Comparison of ENCODE assay signal across 20 mouse cellular contexts in genomic region chr14:122383931-122384330, GRCm38 (mm10).
A peak's percentile ranks its signal among the peaks of the same experiment; 100 is the strongest.
DNase-seq lines count a peak whose midpoint lies in the region; ATAC-seq and TF ChIP-seq lines count a peak whose summit lies in the region.
"Had no signal": no experiment of that assay in that cellular context is flagged by ENCODE, and none has a peak within 500 bp of the region (broad histone marks: within the 10 kb centered on the region; RNA-seq: fewer than 3 reads in every experiment).

No protein-coding gene starts in this region.

- no peak overlapping the region for H3K4me3 ChIP-seq in forebrain, embryonic 11.5 days (ENCODE audit: low read depth, low read length)
- no peak overlapping the region for H3K4me3 ChIP-seq in forebrain, postnatal 0 days (ENCODE audit: low read depth, low read length)
- no peak overlapping the region for H3K4me3 ChIP-seq in left cerebral cortex, adult 2 months
- no peak overlapping the region for H3K4me3 ChIP-seq in limb, embryonic 10.5 days
- H3K4me3 ChIP-seq: embryonic facial prominence, embryonic 12.5 days; intestine, embryonic 15.5 days; limb, embryonic 15.5 days had no signal

- intact Hi-C loops in left cerebral cortex, postnatal 4 days (cut with DNase I): loop anchor here (10.0 kb wide), 2 partner anchors 159 to 491 kb away; no protein-coding TSS in a partner anchor
- intact Hi-C loops in left cerebral cortex, adult 2 months (cut with DNase I): no loop called here

- no peaks in the 10 kb centered on the region for H3K36me3 ChIP-seq in forebrain, embryonic 11.5 days (ENCODE audit: control insufficient read depth, insufficient read depth, low read length)
- H3K36me3 ChIP-seq in forebrain, postnatal 0 days (ENCODE audit: insufficient read depth): no peaks in the 10 kb centered on the region
- H3K36me3 ChIP-seq in limb, embryonic 10.5 days: no peaks in the 10 kb centered on the region
- H3K36me3 ChIP-seq: embryonic facial prominence, embryonic 12.5 days; intestine, embryonic 15.5 days; limb, embryonic 15.5 days had no signal

- H3K9ac ChIP-seq in forebrain, embryonic 11.5 days (ENCODE audit: low read length): no peak overlapping the region
- H3K9ac ChIP-seq in forebrain, postnatal 0 days: no peak overlapping the region
- H3K9ac ChIP-seq: embryonic facial prominence, embryonic 12.5 days; intestine, embryonic 15.5 days; limb, embryonic 15.5 days had no signal

- WGBS in forebrain, embryonic 11.5 days: 85% methylated on average over 6 of the region's 6 CpGs
- 82% methylated on average over 6 of the region's 6 CpGs for WGBS in forebrain, postnatal 0 days
- 88% methylated on average over 6 of the region's 6 CpGs for WGBS in limb, embryonic 10.5 days

- peak; percentile 49 for DNase-seq in forebrain, embryonic 11.5 days (ENCODE audit: low spot score)
- DNase-seq in forebrain, postnatal 0 days: no peak
- peak; percentile 24 for DNase-seq in left cerebral cortex, postnatal 4 days
- no peak for DNase-seq in left cerebral cortex, adult 2 months (ENCODE audit: extremely low spot score in 1 of 2, low spot score in 2 of 2)
- peak; percentile 51 to 75 for DNase-seq in cerebellum, postnatal 10 days
- peak; percentile 31 for DNase-seq in limb, embryonic 10.5 days (ENCODE audit: low spot score)
- DNase-seq in kidney, postnatal 36 days: no peak
- DNase-seq in layer of hippocampus, postnatal 14 days (ENCODE audit: low spot score in 2 of 2): no peak
- DNase-seq: adrenal gland, adult 8-10 months; heart, postnatal 14 days; lung, adult 18-20 months; thymus, postnatal 14 days had no signal

- no peaks in the 10 kb centered on the region for H3K9me3 ChIP-seq in forebrain, embryonic 11.5 days (ENCODE audit: control insufficient read depth, low read length)
- H3K9me3 ChIP-seq in forebrain, postnatal 0 days (ENCODE audit: low read length): no peaks in the 10 kb centered on the region
- H3K9me3 ChIP-seq in limb, embryonic 10.5 days (replicated peaks): no peaks in the 10 kb centered on the region
- H3K9me3 ChIP-seq: embryonic facial prominence, embryonic 12.5 days; intestine, embryonic 15.5 days; limb, embryonic 15.5 days had no signal

- H3K27me3 ChIP-seq in forebrain, embryonic 11.5 days (ENCODE audit: control insufficient read depth, insufficient read depth, low read length): 0 out of 2 replicates have a peak, but pooled peaks cover 3% of the 10 kb centered on the region
- peaks cover 26% of the 10 kb centered on the region for H3K27me3 ChIP-seq in forebrain, postnatal 0 days (ENCODE audit: insufficient read depth, low read length)
- H3K27me3 ChIP-seq in limb, embryonic 10.5 days (ENCODE audit: low read depth, poor library complexity, severe bottlenecking): peaks cover 2% of the 10 kb centered on the region; the same call in 1 of the 2 replicates
- H3K27me3 ChIP-seq: CH12.LX; intestine, embryonic 15.5 days had no signal

- ATAC-seq in forebrain, embryonic 11.5 days (replicated peaks; ENCODE audit: low FRiP score): no peak
- no peak for ATAC-seq in forebrain, postnatal 0 days
- ATAC-seq: intestine, embryonic 15.5 days had no signal

- H3K27ac ChIP-seq in forebrain, embryonic 11.5 days (ENCODE audit: low read depth, low read length): no peak overlapping the region
- no peak overlapping the region for H3K27ac ChIP-seq in forebrain, postnatal 0 days (ENCODE audit: low read depth, low read length)
- no peak overlapping the region for H3K27ac ChIP-seq in left cerebral cortex, adult 2 months
- no peak overlapping the region for H3K27ac ChIP-seq in limb, embryonic 10.5 days
- H3K27ac ChIP-seq: embryonic facial prominence, embryonic 12.5 days; intestine, embryonic 15.5 days; kidney, postnatal 0 days; limb, embryonic 15.5 days; stomach, postnatal 0 days had no signal

- no peak for TF ChIP-seq CTCF in forebrain, postnatal 0 days (IDR thresholded peaks at IDR 0.05; ENCODE audit: low read depth)
- TF ChIP-seq CTCF in left cerebral cortex, adult 2 months (IDR thresholded peaks at IDR 0.05): no peak

- H3K4me2 ChIP-seq in forebrain, embryonic 11.5 days (ENCODE audit: low read depth, low read length, severe bottlenecking): no peak overlapping the region
- no peak overlapping the region for H3K4me2 ChIP-seq in forebrain, postnatal 0 days (ENCODE audit: low read depth)
- H3K4me2 ChIP-seq: embryonic facial prominence, embryonic 12.5 days; heart, embryonic 11.5 days; intestine, embryonic 15.5 days; limb, embryonic 15.5 days; midbrain, embryonic 11.5 days had no signal

- peaks cover 11% of the 10 kb centered on the region for H3K4me1 ChIP-seq in forebrain, embryonic 11.5 days (replicated peaks; ENCODE audit: control insufficient read depth, insufficient read depth, low read length)
- no peaks in the 10 kb centered on the region for H3K4me1 ChIP-seq in forebrain, postnatal 0 days (ENCODE audit: insufficient read depth)
- H3K4me1 ChIP-seq in limb, embryonic 10.5 days: peaks cover 48% of the 10 kb centered on the region
- H3K4me1 ChIP-seq: embryonic facial prominence, embryonic 12.5 days; intestine, embryonic 15.5 days; limb, embryonic 15.5 days had no signal

Comparison
In these comparisons a context has a peak if more than half of its experiments do, and no peak if none do; other contexts are left out.
1. DNase-seq: peak in forebrain, embryonic 11.5 days (single experiment), left cerebral cortex, postnatal 4 days (single experiment), cerebellum, postnatal 10 days (2 of 2) and limb, embryonic 10.5 days (single experiment); none in forebrain, postnatal 0 days (single experiment), left cerebral cortex, adult 2 months (0 of 2), kidney, postnatal 36 days (0 of 2) and layer of hippocampus, postnatal 14 days (0 of 2).